Comparison of ENCODE assay signal across 15 mouse cellular contexts in genomic region chr5:92495771-92496409, GRCm38 (mm10). TPM values are rescaled to one million over a fixed set of nuclear protein-coding genes. Genes with fewer than 3 reads are reported as not detected.
DNase-seq lines count a peak whose midpoint lies in the region; ATAC-seq and TF ChIP-seq lines count a peak whose summit lies in the region.
"Had no signal": no experiment of that assay in that cellular context is flagged by ENCODE, and none has a peak within 500 bp of the region (broad histone marks: within the 10 kb centered on the region; RNA-seq: fewer than 3 reads in every experiment).

No protein-coding gene starts in this region.

- no peak for DNase-seq in gastrocnemius, adult 2 months
- no peak for DNase-seq in gastrocnemius, postnatal 36 days
- peak; percentile 7 for DNase-seq in thymus, postnatal 14 days
- DNase-seq in thymus, postnatal 4 days, result no peak
- DNase-seq in yolk sac, embryonic 10.5 days (ENCODE audit: low spot score), result peak; percentile 46
- no peak for DNase-seq in c-Kit-positive CD71-positive TER-119-positive erythroid progenitor cells, embryonic 14.5 days (ENCODE audit: low spot score)
- no peak for DNase-seq in Muller cell, postnatal 12 days (ENCODE audit: inconsistent ontology term)
- DNase-seq: midbrain, embryonic 14.5 days had no signal

- H3K27ac ChIP-seq in gastrocnemius, adult 2 months, result peak overlapping the region; percentile 84
- H3K27ac ChIP-seq in liver, embryonic 15.5 days (replicated peaks), result peak overlapping the region; percentile 61
- H3K27ac ChIP-seq: forebrain, embryonic 12.5 days; limb, embryonic 12.5 days had no signal

- intact Hi-C loops in gastrocnemius, adult 2 months (cut with DNase I), result no loop called here
- intact Hi-C loops in gastrocnemius, postnatal 36 days (cut with DNase I), result no loop called here

- no peaks in the 10 kb centered on the region for H3K9me3 ChIP-seq in liver, embryonic 15.5 days (replicated peaks)
- H3K9me3 ChIP-seq: forebrain, embryonic 12.5 days; limb, embryonic 12.5 days had no signal

- H3K4me2 ChIP-seq in liver, embryonic 15.5 days, result no peak overlapping the region
- H3K4me2 ChIP-seq: forebrain, embryonic 12.5 days; limb, embryonic 12.5 days had no signal

- no peaks in the 10 kb centered on the region for H3K27me3 ChIP-seq in liver, embryonic 15.5 days
- H3K27me3 ChIP-seq: forebrain, embryonic 12.5 days; limb, embryonic 12.5 days had no signal

- H3K9ac ChIP-seq in liver, embryonic 15.5 days, result no peak overlapping the region
- H3K9ac ChIP-seq: forebrain, embryonic 12.5 days; limb, embryonic 12.5 days had no signal

- no peak for TF ChIP-seq CTCF in gastrocnemius, adult 2 months (IDR thresholded peaks at IDR 0.05)

- 72% methylated on average over 7 of the region's 7 CpGs for WGBS in liver, embryonic 15.5 days (ENCODE audit: insufficient replicate concordance)

- ATAC-seq in liver, embryonic 15.5 days (ENCODE audit: insufficient read depth), result peak; percentile 60

- H3K4me3 ChIP-seq in gastrocnemius, adult 2 months, result no peak overlapping the region
- no peak overlapping the region for H3K4me3 ChIP-seq in liver, embryonic 15.5 days (replicated peaks)
- H3K4me3 ChIP-seq: forebrain, embryonic 12.5 days; limb, embryonic 12.5 days had no signal

- H3K36me3 ChIP-seq in liver, embryonic 15.5 days (replicated peaks), result no peaks in the 10 kb centered on the region
- H3K36me3 ChIP-seq: forebrain, embryonic 12.5 days; limb, embryonic 12.5 days had no signal

- H3K4me1 ChIP-seq in liver, embryonic 15.5 days (replicated peaks), result peaks cover 35% of the 10 kb centered on the region

RNA-seq across cellular contexts. Expression of gene Scarb2, which starts 10.7 kb away (rescaled TPM):
- 10 to 100 TPM; 61.7 to 78.6 TPM for total RNA-seq in gastrocnemius, adult 2 months (2021)
- total RNA-seq in gastrocnemius, postnatal 36 days (2021), result 10 to 100 TPM; 69.8 to 76.7 TPM
- polyA plus RNA-seq in liver, embryonic 15.5 days (2015; fragmentation: Nextera tagmentation; extraction: Ambion mirVana), result 7.0 and 8.0 TPM in 2 replicates

RNA-seq across cellular contexts. Expression of gene Fam47e, which starts 59.0 kb away (rescaled TPM):
- total RNA-seq in gastrocnemius, adult 2 months (2021), result not detected
- not detected for total RNA-seq in gastrocnemius, postnatal 36 days (2021)
- polyA plus RNA-seq in liver, embryonic 15.5 days (2015; fragmentation: Nextera tagmentation; extraction: Ambion mirVana), result 4.6 and 7.8 TPM in 2 replicates
- total RNA-seq: gastrocnemius, postnatal 4 days; neutrophil, adult 5-6 weeks had no signal
- polyA plus RNA-seq: C2C12; forebrain, embryonic 12.5 days; intestine, embryonic 14.5 days; limb, embryonic 12.5 days had no signal

Comparison
In these comparisons a context has a peak if more than half of its experiments do, and no peak if none do; other contexts are left out.
1. DNase-seq: peak in thymus, postnatal 14 days (single experiment) and yolk sac, embryonic 10.5 days (single experiment); none in gastrocnemius, adult 2 months (single experiment), gastrocnemius, postnatal 36 days (0 of 2), thymus, postnatal 4 days (single experiment), c-Kit-positive CD71-positive TER-119-positive erythroid progenitor cells, embryonic 14.5 days (single experiment) and Muller cell, postnatal 12 days (single experiment).